Mouse (Mus musculus) limb, embryonic 13.5 days (tissue): Measurements from ENCODE around the gene Strap. TPM values are rescaled to one million over a fixed set of nuclear protein-coding genes. Genes with fewer than 3 reads are reported as not detected.
"Not testable (repeated sequence)": the region's sequence is repeated elsewhere in the genome, so short reads cannot be mapped to it uniquely, and the experiment has no call there.

Source experiments
- ATAC-seq: fragments of 200-750 bp; cut with Nextera tagmentation; 2 replicates; pipeline ENCODE4 v1.8.0; 2017; ENCODE audit warnings: low read depth, moderate number of reproducible peaks, moderate TSS enrichment; ENCODE audit not compliant: low FRiP score
- H3K27ac ChIP-seq: fragments of 300-500 bp; sonication (generic); 2 replicates; pipeline ENCODE4 v1.5.1; 2015; ENCODE audit warnings: inconsistent platforms, mild to moderate bottlenecking, moderate library complexity
- H3K27me3 ChIP-seq: fragments of 300-500 bp; sonication (generic); 2 replicates; pipeline ENCODE4 v1.6.1; 2015; ENCODE audit warnings: mild to moderate bottlenecking, inconsistent platforms
- H3K36me3 ChIP-seq: fragments of 300-500 bp; sonication (generic); 2 replicates; pipeline ENCODE4 v1.6.1; 2015; ENCODE audit warnings: inconsistent platforms, mild to moderate bottlenecking, moderate library complexity
- H3K4me1 ChIP-seq: fragments of 300-500 bp; sonication (generic); 2 replicates; pipeline ENCODE4 v1.6.1; 2015; ENCODE audit warnings: inconsistent platforms
- H3K4me2 ChIP-seq: fragments of 300-500 bp; sonication (generic); replicated peaks from 2 replicates; pipeline ENCODE4 v1.6.1; 2015; ENCODE audit warnings: inconsistent platforms, mild to moderate bottlenecking, moderate library complexity
- H3K4me3 ChIP-seq: fragments of 300-500 bp; sonication (generic); 2 replicates; pipeline ENCODE4 v1.5.1; 2015; ENCODE audit warnings: moderate library complexity, mild to moderate bottlenecking, inconsistent platforms
- H3K9ac ChIP-seq: fragments of 300-500 bp; sonication (generic); 2 replicates; pipeline ENCODE4 v1.6.1; 2015; ENCODE audit warnings: mild to moderate bottlenecking, inconsistent platforms
- H3K9me3 ChIP-seq: fragments of 300-500 bp; sonication (generic); 2 replicates; pipeline ENCODE4 v1.6.1; 2016; ENCODE audit warnings: inconsistent platforms
- WGBS: fragments of 180-500 bp; shearing (Covaris S2); methylation state at CpG from one replicate; pipeline ENCODE4 v1.1.7; 2015; 5-methylcytosine and 5-hydroxymethylcytosine counted together
- polyA plus RNA-seq: library from polyadenylated mRNA; unstranded; fragments of >200 nt; fragmentation: Nextera tagmentation; extraction: Ambion mirVana; gene quantifications from 2 replicates; pipeline ENCODE4 v1.2.1, GENCODE M21; 2015

Strap gene
- polyA plus RNA-seq, 1 experiment from 2014 or later: 185 TPM

DNA sequence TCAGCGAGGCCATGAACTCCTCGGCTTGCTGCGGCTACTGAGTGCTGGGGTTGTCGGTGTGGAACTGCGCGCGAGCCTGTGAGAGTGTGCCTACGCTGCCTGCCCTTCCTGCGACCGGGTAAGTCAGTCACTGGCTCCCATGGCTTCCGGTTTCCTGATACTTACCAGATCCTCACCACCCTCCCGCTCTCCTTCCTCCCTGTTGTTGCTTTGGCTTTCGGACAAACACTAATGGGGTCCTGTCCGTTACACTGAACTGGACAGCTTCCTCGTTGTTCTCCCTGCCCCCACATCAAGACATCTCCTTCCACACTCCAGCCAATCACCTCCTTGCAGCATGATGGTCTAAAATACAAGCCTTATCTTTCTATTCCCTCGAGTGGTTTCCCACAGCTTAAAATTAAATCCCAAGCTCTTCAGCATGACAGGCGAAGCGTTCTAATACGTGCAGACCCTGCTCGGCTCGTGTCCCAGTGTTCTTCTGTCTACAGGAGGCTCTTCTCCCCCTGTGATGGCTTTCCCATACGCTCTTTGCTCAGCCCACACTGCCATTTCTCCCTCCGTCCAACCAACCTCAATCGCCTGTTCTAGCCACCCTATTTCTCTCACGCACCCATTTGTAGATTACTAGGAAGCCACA lies 30.5 kb upstream of the Strap start:
- no peak overlapping the region for H3K27ac ChIP-seq
- H3K4me3 ChIP-seq: no peak overlapping the region
- no peak overlapping the region for H3K9ac ChIP-seq
- no peaks in the 10 kb centered on the region for H3K9me3 ChIP-seq
- no peaks in the 10 kb centered on the region for H3K36me3 ChIP-seq
- no peak for ATAC-seq
- H3K4me2 ChIP-seq: no peak overlapping the region
- WGBS: 82% methylated on average over 25 of the region's 25 CpGs
- 0 out of 2 replicates have a peak, but pooled peaks cover 5% of the 10 kb centered on the region for H3K4me1 ChIP-seq
- peaks cover 5% of the 10 kb centered on the region; the same call in 1 of the 2 replicates for H3K27me3 ChIP-seq

DNA sequence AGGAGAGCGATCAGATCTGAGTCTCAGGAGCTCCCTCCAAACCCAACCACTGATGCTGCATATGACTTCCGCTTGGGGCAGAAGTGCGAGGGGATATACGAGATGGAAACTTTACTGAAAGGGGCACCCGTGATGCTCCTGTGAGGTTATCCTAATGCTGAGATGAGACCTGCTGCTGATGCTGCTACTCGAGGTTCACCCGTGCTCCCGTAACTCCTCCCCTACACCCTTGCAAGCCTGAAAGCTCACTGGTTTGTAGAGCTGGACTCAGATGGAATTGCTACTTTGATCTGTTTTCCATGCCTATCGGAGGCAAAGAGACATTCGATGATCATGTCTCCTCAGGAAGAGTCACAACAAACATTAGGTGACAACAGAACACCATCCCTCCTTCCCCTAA lies 28.7 kb upstream of the Strap start:
- no peak for ATAC-seq
- 92% methylated on average over 10 of the region's 10 CpGs for WGBS

DNA sequence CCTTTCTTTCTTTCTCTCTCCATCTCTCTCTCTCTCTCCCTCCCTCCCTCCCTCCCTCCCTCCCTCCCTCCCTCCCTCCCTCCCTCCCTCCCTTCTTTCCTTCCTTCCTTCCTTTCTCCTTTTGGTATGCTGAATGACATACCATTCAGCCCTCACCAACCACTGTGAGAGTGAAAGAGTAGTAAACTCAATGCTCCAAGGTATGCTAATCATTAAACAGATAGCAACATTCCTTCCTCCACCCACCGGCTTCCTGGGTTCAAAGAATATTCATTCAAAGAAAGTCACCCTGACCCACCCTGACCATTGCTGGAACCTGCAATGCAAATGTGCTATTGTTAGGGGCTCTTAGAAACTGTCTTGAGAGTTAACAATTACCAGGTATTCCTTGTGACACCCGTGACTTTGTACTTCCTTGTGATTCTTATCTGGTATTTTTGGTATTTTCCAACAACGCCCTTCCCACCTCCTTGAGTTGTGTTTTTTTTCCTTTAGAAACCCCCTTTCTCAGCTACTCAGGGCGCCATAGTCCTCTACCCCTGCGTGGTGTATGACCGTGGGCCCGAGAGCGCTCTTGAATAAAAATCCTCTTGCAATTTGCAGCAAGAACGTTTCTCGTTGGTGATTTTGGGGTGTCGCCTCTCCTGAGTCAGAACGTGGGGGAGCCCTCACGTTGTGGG lies 26.0 kb upstream of the Strap start:
- H3K4me2 ChIP-seq, H3K4me3 ChIP-seq, ATAC-seq, H3K9ac ChIP-seq, H3K36me3 ChIP-seq, H3K27me3 ChIP-seq, H3K4me1 ChIP-seq, H3K9me3 ChIP-seq, H3K27ac ChIP-seq: not testable (repeated sequence)
- 88% methylated on average over 13 of the region's 13 CpGs for WGBS

More for the DNA sequence above, 28.7 kb upstream of the Strap start:
- H3K9ac ChIP-seq: no peak overlapping the region
- peaks cover 5% of the 10 kb centered on the region; the same call in 1 of the 2 replicates for H3K27me3 ChIP-seq
- H3K4me1 ChIP-seq: 0 out of 2 replicates have a peak, but pooled peaks cover 8% of the 10 kb centered on the region
- no peak overlapping the region for H3K27ac ChIP-seq
- H3K4me2 ChIP-seq: no peak overlapping the region
- no peaks in the 10 kb centered on the region for H3K9me3 ChIP-seq
- H3K4me3 ChIP-seq: no peak overlapping the region
- no peaks in the 10 kb centered on the region for H3K36me3 ChIP-seq

DNA sequence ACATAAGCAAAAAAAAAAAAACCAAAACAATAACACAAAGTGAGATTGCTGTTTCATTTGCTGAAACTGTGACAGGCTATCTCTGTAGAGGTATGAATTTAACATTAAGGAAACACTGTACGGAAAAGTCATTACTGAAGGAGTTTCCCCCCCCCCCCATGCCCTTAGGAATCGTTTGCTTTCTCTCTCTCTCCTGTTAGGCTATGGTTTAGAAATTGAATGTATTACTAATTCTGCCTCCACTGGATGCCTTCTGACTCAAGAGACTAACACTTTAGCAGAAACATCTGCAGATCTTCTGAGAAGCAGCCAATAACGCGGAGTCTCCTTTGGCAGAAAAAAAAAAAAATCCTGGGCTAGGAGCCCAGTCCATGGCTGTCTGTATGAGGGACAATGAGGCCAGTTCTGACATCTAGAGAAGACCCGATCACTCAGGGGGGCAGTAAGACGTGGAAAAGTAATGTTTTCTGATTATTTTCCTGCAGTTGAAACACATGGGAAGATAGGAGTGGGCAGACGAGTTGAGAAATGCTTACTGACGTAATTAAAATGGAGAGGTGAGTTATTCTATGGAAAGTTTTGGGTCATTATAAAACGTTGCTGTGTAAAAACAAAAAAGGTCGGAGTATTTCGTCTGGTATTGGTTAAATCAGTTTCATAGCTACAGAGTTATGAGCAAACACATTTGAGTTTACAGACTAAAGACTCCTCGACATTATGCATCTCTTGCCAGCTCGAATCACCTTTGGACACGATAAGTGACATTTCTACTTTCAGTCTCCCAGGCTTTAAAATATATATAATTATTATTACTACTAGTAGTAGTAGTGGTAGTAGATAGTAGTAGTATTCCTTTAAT lies 24.5 kb upstream of the Strap start:
- H3K27ac ChIP-seq: no peak overlapping the region; the same call in 1 of the 2 replicates
- H3K9me3 ChIP-seq: no peaks in the 10 kb centered on the region
- H3K9ac ChIP-seq: no peak overlapping the region
- H3K4me2 ChIP-seq: no peak overlapping the region
- peak; percentile 86 for ATAC-seq
- H3K4me1 ChIP-seq: 0 out of 2 replicates have a peak, but pooled peaks cover 8% of the 10 kb centered on the region
- no peaks in the 10 kb centered on the region for H3K36me3 ChIP-seq
- peaks cover 5% of the 10 kb centered on the region; the same call in 1 of the 2 replicates for H3K27me3 ChIP-seq
- no peak overlapping the region for H3K4me3 ChIP-seq
- 49% methylated on average over 14 of the region's 14 CpGs for WGBS

DNA sequence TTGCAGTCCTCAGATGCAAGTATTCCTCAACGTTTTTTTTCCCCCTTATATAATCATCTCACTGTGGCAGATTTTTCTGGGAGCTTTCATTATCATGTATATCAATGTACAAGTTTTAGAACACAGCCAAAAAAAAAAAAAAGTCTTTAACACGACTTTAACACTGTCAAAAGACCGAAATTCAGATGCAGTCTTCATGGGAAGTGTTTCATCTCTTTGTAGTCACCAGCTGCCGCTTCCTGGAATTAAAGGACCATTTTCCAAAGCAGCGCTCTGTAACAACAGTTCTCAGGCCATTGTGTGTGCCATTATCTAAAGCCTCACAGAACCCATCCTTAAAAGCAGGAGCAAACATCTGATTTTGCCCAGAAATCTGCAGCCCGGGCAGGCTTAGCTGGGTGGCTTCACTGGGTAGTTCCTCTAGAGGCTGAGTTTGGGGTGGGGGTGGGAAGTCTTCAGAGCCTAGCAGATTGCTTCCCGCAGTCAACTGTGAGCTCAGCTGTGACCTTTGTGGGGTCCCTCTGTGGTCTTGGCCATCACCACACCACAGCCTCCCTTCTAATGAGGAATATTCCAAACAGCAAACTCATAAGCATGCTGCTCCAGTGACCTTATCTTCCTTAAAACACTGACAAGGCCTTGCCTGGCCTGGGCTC lies 22.1 kb upstream of the Strap start:
- ATAC-seq: no peak
- WGBS: 73% methylated on average over 7 of the region's 7 CpGs
- Histone ChIP-seq H3K4me2 (no peak overlapping the region), H3K9me3 (no peaks in the 10 kb centered on the region), H3K4me3 (no peak overlapping the region), H3K36me3 (no peaks in the 10 kb centered on the region), H3K4me1 (0 out of 2 replicates have a peak, but pooled peaks cover 3% of the 10 kb centered on the region), H3K9ac (no peak overlapping the region), H3K27ac (no peak overlapping the region), H3K27me3 (no peaks in the 10 kb centered on the region)

DNA sequence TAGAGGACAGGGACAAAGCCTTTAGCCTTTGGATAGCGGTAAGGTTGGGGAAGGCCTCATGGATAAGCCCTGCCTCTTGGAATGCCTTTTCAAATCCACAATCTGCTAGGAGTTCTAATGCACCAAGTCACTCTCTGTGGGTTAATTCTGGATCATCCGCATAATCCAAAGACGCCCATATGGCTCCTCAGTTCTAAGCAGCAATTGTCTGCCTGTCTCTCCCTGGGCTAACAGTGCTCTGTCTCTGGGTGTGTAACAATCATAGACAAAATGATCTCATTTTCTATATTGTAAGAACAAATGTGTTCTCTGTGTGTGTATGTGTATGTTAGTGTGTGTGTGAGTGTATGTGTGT lies 21.6 kb upstream of the Strap start:
- Histone ChIP-seq H3K4me1 (0 out of 2 replicates have a peak, but pooled peaks cover 3% of the 10 kb centered on the region), H3K9ac (no peak overlapping the region), H3K27me3 (no peaks in the 10 kb centered on the region), H3K4me3 (no peak overlapping the region), H3K27ac (no peak overlapping the region), H3K9me3 (no peaks in the 10 kb centered on the region), H3K4me2 (no peak overlapping the region), H3K36me3 (no peaks in the 10 kb centered on the region)
- no peak for ATAC-seq
- 89% methylated on average over 3 of the region's 3 CpGs for WGBS

DNA sequence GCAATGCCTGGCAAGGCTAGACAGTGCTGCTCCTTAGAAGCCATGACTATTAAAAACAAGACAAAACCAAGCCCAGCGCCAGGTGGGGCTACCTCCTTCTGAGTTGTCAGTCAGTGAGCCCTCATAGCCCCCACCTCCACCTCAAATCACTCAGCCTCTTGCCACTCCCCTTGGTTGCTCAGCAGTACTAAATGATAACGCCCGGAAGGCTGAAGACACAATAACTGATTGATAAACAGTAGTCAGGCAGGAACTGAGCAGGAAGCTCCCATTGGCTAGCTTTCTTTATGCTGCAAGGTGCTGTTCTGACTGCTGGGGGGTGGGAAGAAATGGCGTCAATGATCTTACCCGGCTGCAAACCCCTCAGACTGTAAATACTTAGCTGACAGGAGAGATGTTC lies 18.1 kb upstream of the Strap start:
- H3K27me3 ChIP-seq: no peaks in the 10 kb centered on the region
- H3K9ac ChIP-seq: no peak overlapping the region
- H3K36me3 ChIP-seq: no peaks in the 10 kb centered on the region
- ATAC-seq: no peak
- H3K27ac ChIP-seq: no peak overlapping the region
- no peak overlapping the region for H3K4me3 ChIP-seq
- H3K4me2 ChIP-seq: no peak overlapping the region
- no peaks in the 10 kb centered on the region for H3K4me1 ChIP-seq
- H3K9me3 ChIP-seq: no peaks in the 10 kb centered on the region
- WGBS: 58% methylated on average over 5 of the region's 5 CpGs

DNA sequence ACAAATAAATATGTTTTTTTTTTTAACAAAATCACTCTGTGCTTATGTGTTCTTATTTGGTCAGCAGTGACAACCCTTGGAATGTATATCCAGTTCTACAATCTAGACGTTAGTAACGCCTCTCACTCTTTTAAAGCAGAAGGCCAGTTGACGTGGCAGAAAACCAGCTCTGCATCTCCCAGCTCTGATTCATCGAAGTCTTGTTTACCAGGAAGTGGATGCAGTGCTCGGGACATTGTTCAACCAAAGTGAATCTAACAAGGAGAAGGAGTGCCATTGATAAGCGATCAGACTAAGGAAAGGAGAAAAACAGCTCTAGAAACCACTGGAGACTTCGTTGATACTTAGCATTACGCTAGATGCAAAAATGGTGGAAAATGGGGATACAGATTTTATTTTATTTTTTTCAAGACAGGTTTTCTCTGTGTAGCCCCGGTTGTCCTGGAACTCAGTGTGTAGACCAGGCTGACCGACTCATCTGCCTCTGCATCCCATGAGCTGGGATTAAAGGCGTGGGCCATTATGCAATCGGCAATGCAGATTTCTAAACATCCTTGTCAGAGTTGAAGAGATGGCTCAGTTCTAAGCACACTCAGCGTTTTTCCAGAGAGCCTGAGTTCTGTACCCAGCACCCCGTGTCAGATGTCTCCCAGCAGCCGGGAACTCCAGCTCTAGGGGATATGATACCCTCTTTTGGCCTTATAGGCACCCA lies 12.5 kb upstream of the Strap start:
- H3K27ac ChIP-seq: no peak overlapping the region
- 0 out of 2 replicates have a peak, but pooled peaks cover 13% of the 10 kb centered on the region for H3K27me3 ChIP-seq
- ATAC-seq: no peak
- 88% methylated on average over 15 of the region's 15 CpGs for WGBS
- no peaks in the 10 kb centered on the region for H3K4me1 ChIP-seq
- H3K4me2 ChIP-seq: no peak overlapping the region
- no peak overlapping the region for H3K4me3 ChIP-seq
- no peaks in the 10 kb centered on the region for H3K36me3 ChIP-seq
- no peaks in the 10 kb centered on the region for H3K9me3 ChIP-seq
- H3K9ac ChIP-seq: no peak overlapping the region

DNA sequence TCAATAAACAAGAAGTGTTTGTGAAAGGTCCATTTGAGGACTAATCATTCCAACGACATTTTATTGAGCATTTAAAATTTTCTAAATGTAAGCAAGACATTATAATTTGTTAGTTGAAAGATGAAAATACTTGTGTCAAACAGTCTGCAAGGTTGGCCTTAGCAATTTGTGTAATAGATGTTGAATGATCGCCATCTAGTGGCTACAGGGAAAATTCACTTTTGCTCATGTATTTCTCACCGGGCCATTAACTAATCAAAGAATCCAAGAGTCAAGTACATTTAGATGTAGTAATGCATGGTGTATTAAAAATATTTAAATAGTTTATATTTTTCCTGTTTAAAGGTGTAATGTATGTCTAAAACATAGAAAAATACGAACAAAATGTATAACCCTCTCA lies 11.0 kb upstream of the Strap start:
- WGBS: 3% methylated on average over 4 of the region's 4 CpGs
- H3K4me1 ChIP-seq: no peaks in the 10 kb centered on the region
- no peak overlapping the region for H3K4me2 ChIP-seq
- peak; percentile 69; the same call in 1 of the 2 replicates for ATAC-seq
- 0 out of 2 replicates have a peak, but pooled peaks cover 13% of the 10 kb centered on the region for H3K27me3 ChIP-seq
- H3K4me3 ChIP-seq: no peak overlapping the region
- H3K9me3 ChIP-seq: no peaks in the 10 kb centered on the region
- no peaks in the 10 kb centered on the region for H3K36me3 ChIP-seq
- H3K27ac ChIP-seq: no peak overlapping the region
- H3K9ac ChIP-seq: no peak overlapping the region

DNA sequence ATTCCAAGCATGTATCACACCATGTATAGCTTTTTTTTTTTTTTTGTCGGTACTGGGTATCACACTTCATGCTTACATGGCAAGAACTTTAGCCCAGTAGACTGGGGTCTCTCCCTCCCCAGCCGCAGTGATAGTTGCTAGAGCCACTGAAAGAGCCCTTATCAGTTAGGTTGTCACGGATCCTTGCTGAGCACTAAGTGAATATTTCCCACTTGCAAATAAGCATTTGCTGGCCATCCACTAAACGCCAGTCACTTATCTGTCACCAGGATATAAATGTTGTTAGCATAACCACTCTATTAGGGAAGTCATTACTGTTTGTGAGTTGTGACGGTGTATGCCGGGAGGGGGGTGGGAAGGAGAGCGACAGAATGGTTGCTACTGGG lies 425 bp upstream of the Strap start:
- WGBS: 5% methylated on average over 7 of the region's 7 CpGs
- Histone ChIP-seq H3K4me3 (peak overlapping the region; percentile 97), H3K27me3 (peaks cover 8% of the 10 kb centered on the region), H3K4me1 (peaks cover 16% of the 10 kb centered on the region), H3K4me2 (peak overlapping the region; percentile 95), H3K9ac (peak overlapping the region; percentile 94), H3K9me3 (no peaks in the 10 kb centered on the region), H3K36me3 (peaks cover 10% of the 10 kb centered on the region), H3K27ac (no peak overlapping the region)
- ATAC-seq: no peak; the same call in 1 of the 2 replicates

DNA sequence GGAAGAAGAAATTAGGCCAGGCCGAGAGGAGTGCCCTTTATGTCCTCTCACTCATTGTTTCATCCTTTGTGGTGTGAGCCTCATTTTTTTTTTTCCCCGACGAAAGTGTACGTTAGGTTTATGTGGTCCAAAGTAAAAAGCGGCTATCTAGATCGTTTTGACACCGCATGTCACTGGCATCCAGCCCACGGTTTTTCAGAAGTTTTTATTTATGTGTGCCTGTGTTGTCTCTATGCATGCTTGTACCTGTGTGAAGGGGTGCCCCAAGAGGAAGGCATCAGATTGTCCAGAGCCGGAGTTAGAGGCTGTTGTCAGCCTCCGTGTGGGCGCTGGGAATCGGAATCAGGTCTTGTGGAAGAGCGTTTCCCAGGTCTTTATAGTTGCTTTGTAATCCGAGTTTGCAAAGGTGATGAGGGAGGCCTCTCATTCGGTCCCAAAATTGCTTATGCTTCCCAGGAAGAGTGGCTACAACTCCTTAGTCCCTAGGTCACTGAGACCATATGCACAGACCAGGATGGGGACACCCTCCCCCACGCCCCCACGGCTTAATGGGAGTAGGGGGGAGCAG lies 877 bp downstream of the Strap start:
- 8% methylated on average over 17 of the region's 17 CpGs for WGBS
- Histone ChIP-seq H3K9me3 (no peaks in the 10 kb centered on the region), H3K4me2 (peak overlapping the region; percentile 95), H3K27me3 (peaks cover 8% of the 10 kb centered on the region), H3K4me3 (peak overlapping the region; percentile 97), H3K9ac (peak overlapping the region; percentile 94), H3K36me3 (peaks cover 23% of the 10 kb centered on the region), H3K27ac (peak overlapping the region; percentile 72; the same call in 1 of the 2 replicates), H3K4me1 (peaks cover 16% of the 10 kb centered on the region)
- ATAC-seq: no peak
